Comparison of ENCODE assay signal across 8 mouse cellular contexts in genomic region chr11:84797627-84798353, GRCm38 (mm10). TPM values are rescaled to one million over a fixed set of nuclear protein-coding genes. Genes with fewer than 3 reads are reported as not detected.
DNase-seq lines count a peak whose midpoint lies in the region; ATAC-seq and TF ChIP-seq lines count a peak whose summit lies in the region.

No protein-coding gene starts in this region.

- 0 out of 2 replicates have a peak overlapping the region, but pooled peaks have one; percentile 14 for H3K4me2 ChIP-seq in neural tube, embryonic 14.5 days (ENCODE audit: low read depth, low read length)

- no peaks in the 10 kb centered on the region for H3K27me3 ChIP-seq in kidney, adult 2 months (replicated peaks; ENCODE audit: control insufficient read depth, insufficient read depth, low read length)
- no peaks in the 10 kb centered on the region for H3K27me3 ChIP-seq in liver, adult 2 months (ENCODE audit: control insufficient read depth, insufficient read depth, low read length)
- no peaks in the 10 kb centered on the region for H3K27me3 ChIP-seq in neural tube, embryonic 14.5 days (ENCODE audit: control insufficient read depth, insufficient read depth, low read length)
- no peaks in the 10 kb centered on the region for H3K27me3 ChIP-seq in thymus, adult 2 months (ENCODE audit: control insufficient read depth, insufficient read depth, low read length)

- H3K79me2 ChIP-seq in liver, adult 2 months (ENCODE audit: control insufficient read depth, insufficient read depth, low read length), result no peaks in the 10 kb centered on the region

- H3K4me1 ChIP-seq in kidney, adult 2 months (ENCODE audit: control insufficient read depth, insufficient read depth, low read length), result no peaks in the 10 kb centered on the region
- no peaks in the 10 kb centered on the region for H3K4me1 ChIP-seq in liver, adult 2 months (ENCODE audit: control insufficient read depth, insufficient read depth, low read length)
- no peaks in the 10 kb centered on the region for H3K4me1 ChIP-seq in neural tube, embryonic 14.5 days (ENCODE audit: control insufficient read depth, insufficient read depth, low read length)
- no peaks in the 10 kb centered on the region for H3K4me1 ChIP-seq in thymus, adult 2 months (replicated peaks; ENCODE audit: control insufficient read depth, insufficient read depth, low read length)

- DNase-seq in urinary bladder, adult 18-20 months (ENCODE audit: low spot score in 2 of 2), result peak; percentile 19 to 63
- DNase-seq in urinary bladder, postnatal 10 days (ENCODE audit: low spot score), result no peak
- DNase-seq in cerebellum, adult 18-20 months, result peak; percentile 72 to 84
- DNase-seq in frontal cortex, postnatal 36 days (ENCODE audit: low spot score in 2 of 2), result peak; percentile 68 to 74
- peak; percentile 60 for DNase-seq in kidney, adult 2 months
- peak; percentile 16 for DNase-seq in liver, adult 2 months (ENCODE audit: extremely low read depth, low read depth, low spot score)
- DNase-seq in thymus, adult 2 months, result peak; percentile 66

- no peaks in the 10 kb centered on the region for H3K36me3 ChIP-seq in kidney, adult 2 months (ENCODE audit: control insufficient read depth, insufficient read depth, low read length)
- no peaks in the 10 kb centered on the region for H3K36me3 ChIP-seq in liver, adult 2 months (ENCODE audit: control insufficient read depth, insufficient read depth, low read length)
- no peaks in the 10 kb centered on the region for H3K36me3 ChIP-seq in neural tube, embryonic 14.5 days (ENCODE audit: control insufficient read depth, insufficient read depth, low read length)
- H3K36me3 ChIP-seq in thymus, adult 2 months (ENCODE audit: control insufficient read depth, insufficient read depth, low read length), result no peaks in the 10 kb centered on the region

- ATAC-seq in neural tube, embryonic 14.5 days (ENCODE audit: low read depth), result peak; percentile 39; the same call in 1 of the 2 replicates

- no peak overlapping the region for H3K27ac ChIP-seq in kidney, adult 2 months (ENCODE audit: insufficient read depth, low read depth, low read length)
- H3K27ac ChIP-seq in liver, adult 2 months (replicated peaks; ENCODE audit: insufficient read depth, low read depth, low read length), result no peak overlapping the region
- no peak overlapping the region for H3K27ac ChIP-seq in neural tube, embryonic 14.5 days (ENCODE audit: low read depth, low read length)
- no peak overlapping the region for H3K27ac ChIP-seq in thymus, adult 2 months (ENCODE audit: control insufficient read depth, insufficient read depth, low read length)

- TF ChIP-seq CTCF in kidney, adult 2 months (conservative IDR thresholded peaks at IDR 0.05; ENCODE audit: insufficient read depth, insufficient read length, low read depth, low read length), result peak; percentile 85
- peak; percentile 88 for TF ChIP-seq CTCF in liver, adult 2 months (IDR thresholded peaks at IDR 0.05; ENCODE audit: low read depth, low read length)
- TF ChIP-seq CTCF in thymus, adult 2 months (IDR thresholded peaks at IDR 0.05; ENCODE audit: borderline replicate concordance, control insufficient read depth, extremely low read depth, insufficient read depth, low read length, poor library complexity), result peak; percentile 94

- no peak overlapping the region for H3K4me3 ChIP-seq in kidney, adult 2 months (ENCODE audit: insufficient read depth, low read depth, low read length)
- no peak overlapping the region for H3K4me3 ChIP-seq in liver, adult 2 months (ENCODE audit: insufficient read depth, low read depth, low read length)
- no peak overlapping the region for H3K4me3 ChIP-seq in neural tube, embryonic 14.5 days (ENCODE audit: low read depth, low read length)
- no peak overlapping the region for H3K4me3 ChIP-seq in thymus, adult 2 months (ENCODE audit: control insufficient read depth, insufficient read depth, low read length)

- H3K9ac ChIP-seq in liver, adult 2 months (ENCODE audit: low read depth, low read length), result no peak overlapping the region
- no peak overlapping the region for H3K9ac ChIP-seq in neural tube, embryonic 14.5 days (replicated peaks; ENCODE audit: low read depth, low read length)

- H3K9me3 ChIP-seq in neural tube, embryonic 14.5 days (ENCODE audit: control insufficient read depth, low read length), result no peaks in the 10 kb centered on the region

- TF ChIP-seq POLR2A in kidney, adult 2 months (IDR thresholded peaks at IDR 0.05; ENCODE audit: low read depth, low read length), result no peak
- no peak for TF ChIP-seq POLR2A in liver, adult 2 months (IDR thresholded peaks at IDR 0.05; ENCODE audit: extremely low read depth, insufficient read depth, low read length)
- TF ChIP-seq POLR2A in thymus, adult 2 months (IDR thresholded peaks at IDR 0.05; ENCODE audit: control insufficient read depth, extremely low read depth, insufficient read depth, low read length, poor library complexity), result no peak

- 20% methylated on average over 21 of the region's 21 CpGs for WGBS in kidney, adult 2 months
- WGBS in liver, adult 2 months, result 25% methylated on average over 21 of the region's 21 CpGs
- WGBS in neural tube, embryonic 14.5 days, result 20% methylated on average over 21 of the region's 21 CpGs
- 27% methylated on average over 21 of the region's 21 CpGs for WGBS in thymus, adult 2 months

RNA-seq across cellular contexts. Expression of gene Mrm1, which starts 21.5 kb away (rescaled TPM):
- polyA plus RNA-seq in kidney, adult 2 months (2012; rRNA removed), result 9.3 and 10.3 TPM in 2 replicates
- 2.2 and 2.6 TPM in 2 replicates for total RNA-seq in liver, adult 2 months (2014; rRNA removed)
- 3.1 and 3.9 TPM in 2 replicates for polyA plus RNA-seq in liver, adult 2 months (2012; rRNA removed)
- polyA plus RNA-seq in neural tube, embryonic 14.5 days (2014; fragmentation: Nextera tagmentation; extraction: Ambion mirVana), result 13.3 and 13.5 TPM in 2 replicates
- 13.5 and 15.1 TPM in 2 replicates for polyA plus RNA-seq in thymus, adult 2 months (2012; rRNA removed)

RNA-seq across cellular contexts. Expression of gene Dhrs11, which starts 31.0 kb away (rescaled TPM):
- polyA plus RNA-seq in kidney, adult 2 months (2012; rRNA removed), result 60.4 and 63.4 TPM in 2 replicates
- 14.8 and 23.2 TPM in 2 replicates for total RNA-seq in liver, adult 2 months (2014; rRNA removed)
- 68.3 and 75.1 TPM in 2 replicates for polyA plus RNA-seq in liver, adult 2 months (2012; rRNA removed)
- 7.9 and 9.9 TPM in 2 replicates for polyA plus RNA-seq in neural tube, embryonic 14.5 days (2014; fragmentation: Nextera tagmentation; extraction: Ambion mirVana)
- polyA plus RNA-seq in thymus, adult 2 months (2012; rRNA removed), result 19.0 and 26.4 TPM in 2 replicates
